Mouse (Mus musculus): ENCODE data around the gene Prl4a1.
"Not testable (repeated sequence)": the region's sequence is repeated elsewhere in the genome, so short reads cannot be mapped to it uniquely, and the experiment has no call there.

Gene Prl4a1

DNA sequence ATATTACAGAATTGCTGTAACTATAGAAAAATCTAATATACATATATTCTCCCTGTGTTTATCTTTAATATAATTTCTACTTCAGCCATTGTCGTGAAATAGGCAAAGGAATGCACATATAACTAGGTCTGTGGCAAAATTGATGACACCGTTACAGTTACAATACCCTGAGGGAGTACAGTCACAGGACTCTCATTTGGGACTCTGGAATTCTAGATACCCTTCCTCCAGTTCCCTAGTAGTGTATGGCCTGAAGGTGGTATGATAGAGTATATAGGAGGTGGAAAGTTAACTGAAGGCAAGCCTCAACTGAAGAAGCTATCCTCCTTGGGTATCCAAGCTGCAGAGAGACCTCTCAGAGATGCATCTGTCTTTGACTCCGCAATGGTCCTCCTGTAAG, at the start of gene Prl4a1:
Gene Prl4a1 (plus strand): TSS at position 301 of the 400 bp plus-strand sequence.
- in situ Hi-C loops (cut with MboI, MseI) = no loop called here

DNA sequence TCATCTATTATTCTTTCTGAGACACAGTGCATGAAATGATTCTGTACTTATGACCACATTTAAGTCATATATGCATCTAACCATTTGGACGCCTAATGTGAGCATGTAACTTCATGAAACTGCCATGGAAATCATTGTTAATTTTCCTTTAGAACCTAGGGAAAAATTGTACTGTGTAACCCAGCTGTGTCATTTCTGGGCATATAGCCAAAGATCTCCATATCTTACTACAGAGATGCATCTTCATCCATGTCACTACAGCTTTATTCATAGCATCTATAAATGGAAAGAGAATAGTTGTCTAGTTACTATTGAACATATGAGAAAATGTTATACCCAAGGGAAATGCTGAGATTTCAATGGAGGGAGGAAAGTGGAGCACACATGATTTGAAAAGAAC, 43.1 kb upstream of the Prl4a1 start:
- in situ Hi-C loops (cut with MboI, MseI) = no loop called here

DNA sequence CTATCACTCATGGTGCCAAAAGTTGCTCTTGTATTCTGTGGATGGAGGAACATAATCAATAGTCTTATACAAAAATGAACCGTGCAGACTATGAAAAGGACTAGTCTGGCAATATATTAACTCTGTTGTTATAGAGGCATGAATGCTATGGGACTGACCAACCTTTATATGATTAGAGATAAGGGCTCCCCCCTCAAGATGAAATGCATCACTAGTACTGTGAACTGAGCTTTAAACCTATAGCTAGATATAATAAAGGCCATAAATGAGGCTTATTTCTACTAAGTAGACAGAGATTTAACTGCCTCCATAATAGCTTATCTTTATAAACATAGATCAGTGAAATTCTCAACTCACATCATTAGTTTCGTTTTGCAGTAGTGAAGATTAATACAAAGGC, 41.7 kb upstream of the Prl4a1 start:
- in situ Hi-C loops (cut with MboI, MseI) = not testable (repeated sequence)

DNA sequence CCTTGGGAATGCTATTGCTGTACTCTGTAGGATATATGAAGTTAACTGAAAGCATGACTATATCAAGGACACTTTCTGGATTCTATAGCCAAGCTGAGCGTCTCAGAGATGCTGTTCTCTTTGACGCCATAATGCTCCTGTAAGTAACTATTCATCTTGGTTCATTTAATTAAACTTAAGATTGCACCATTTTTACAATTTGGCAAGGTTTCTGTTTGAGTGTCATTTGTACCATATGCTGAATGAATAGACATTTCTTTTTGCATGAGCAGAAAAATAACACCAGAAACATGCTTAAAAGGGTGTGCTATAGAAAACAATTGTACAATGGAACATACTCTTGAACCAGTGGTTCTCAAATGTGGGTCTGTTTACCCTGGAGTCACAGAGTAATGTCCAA, 38.4 kb upstream of the Prl4a1 start:
- in situ Hi-C loops (cut with MboI, MseI) = no loop called here

DNA sequence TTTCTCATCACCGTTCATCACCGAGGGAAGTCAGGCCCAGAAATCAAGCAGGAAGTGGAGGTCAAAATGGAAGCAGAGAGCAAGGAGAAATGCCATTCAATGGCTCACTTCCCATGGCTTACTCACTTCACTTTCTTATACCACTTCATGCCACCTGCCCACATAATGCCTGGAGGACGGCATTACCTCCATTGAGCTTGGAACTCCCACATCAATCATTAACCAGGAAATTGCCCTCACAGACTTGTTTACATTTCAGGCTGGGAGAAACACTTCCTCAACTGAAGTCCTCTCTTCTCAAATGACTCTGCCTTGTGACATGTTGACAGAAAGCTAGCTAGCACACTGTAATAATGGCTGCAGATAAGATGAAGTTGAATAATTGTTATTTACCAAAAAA, 19.5 kb upstream of the Prl4a1 start:
- in situ Hi-C loops (cut with MboI, MseI) = not testable (repeated sequence)

DNA sequence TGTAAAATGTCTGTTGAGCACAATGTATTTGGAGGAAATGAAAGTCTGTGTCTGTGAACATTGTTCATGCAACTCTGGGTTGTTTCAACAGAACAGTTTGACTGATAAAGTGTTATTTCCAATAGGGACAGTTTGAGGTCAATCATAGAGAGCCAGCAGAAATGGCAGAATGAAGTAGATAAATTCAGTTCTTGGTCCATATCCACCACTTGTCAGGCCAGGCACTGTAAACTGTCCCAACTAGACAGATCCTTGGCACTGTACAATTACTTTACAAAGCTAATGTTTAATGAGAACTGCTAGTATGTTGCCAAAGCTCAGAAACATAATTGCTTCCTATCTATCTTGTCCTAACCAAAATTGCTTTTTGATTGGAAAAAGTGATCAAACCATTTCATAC, 13.3 kb downstream of the Prl4a1 start:
- in situ Hi-C loops (cut with MboI, MseI) = no loop called here

DNA sequence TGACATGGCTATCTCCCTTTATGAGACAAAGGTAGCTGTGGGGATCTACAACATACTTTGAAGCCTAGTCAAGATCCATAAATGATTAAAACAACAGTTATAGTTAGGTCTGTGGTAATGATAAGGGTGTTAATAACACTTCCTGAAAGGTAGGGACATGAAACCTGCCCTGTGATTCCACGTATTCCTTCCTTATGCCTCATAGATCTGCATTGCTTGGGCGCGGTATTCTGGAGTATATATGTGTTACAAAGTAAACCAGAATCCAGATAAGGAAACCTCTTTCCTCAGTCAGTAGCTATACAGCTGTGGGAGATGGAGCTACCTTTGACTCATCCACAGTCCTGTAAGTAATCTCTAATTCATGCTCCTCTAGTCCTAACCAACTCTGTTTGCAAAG, 53.3 kb downstream of the Prl4a1 start:
- in situ Hi-C loops (cut with MboI, MseI) = no loop called here
